In genomic region chr4:33052650-33053049, GRCm38 (mm10) we compare ENCODE assay signal across 15 mouse cellular contexts. TPM values are rescaled to one million over a fixed set of nuclear protein-coding genes. Genes with fewer than 3 reads are reported as not detected.
DNase-seq lines count a peak whose midpoint lies in the region; ATAC-seq lines count a peak whose summit lies in the region.
"Had no signal": no experiment of that assay in that cellular context is flagged by ENCODE, and none has a peak within 500 bp of the region (broad histone marks: within the 10 kb centered on the region; RNA-seq: fewer than 3 reads in every experiment).

No protein-coding gene starts in this region.

- no peak for ATAC-seq in CD4-positive, CD25-positive, alpha-beta regulatory T cell, adult 4 months
- 0 out of 2 replicates have a peak, but pooled peaks have one; percentile 21 for ATAC-seq in frontal cortex, adult (ENCODE audit: low TSS enrichment)
- ATAC-seq in megakaryocyte progenitor cell, adult 5-6 weeks (replicated peaks; ENCODE audit: poor library complexity), result no peak
- ATAC-seq: midbrain, embryonic 16.5 days had no signal

- DNase-seq in CD4-positive, CD25-positive, alpha-beta regulatory T cell, adult 2 months (ENCODE audit: low read depth, low spot score), result peak; percentile 39
- DNase-seq in frontal cortex, postnatal 10 days (ENCODE audit: low spot score in 2 of 2), result no peak
- peak; percentile 58 for DNase-seq in retina, postnatal 1 day
- no peak for DNase-seq in retina, embryonic 14.5 days (ENCODE audit: low spot score)
- DNase-seq in thymus, postnatal 36 days, result no peak
- DNase-seq: gastrocnemius, adult 2 months; kidney, adult 18-20 months; right cerebral cortex, postnatal 4 days; thymus, adult 2 months had no signal

RNA-seq across cellular contexts. Expression of gene Gabrr2, which starts 10.1 kb away (rescaled TPM):
- polyA plus RNA-seq in CD4-positive, CD25-positive, alpha-beta regulatory T cell, adult 4 months (2017; shearing (Covaris generic)), result 10 to 100 TPM; 24.2 to 27.1 TPM
- 0.17 and 0.20 TPM in 2 replicates for total RNA-seq in megakaryocyte progenitor cell, adult 5-6 weeks (2015)
- total RNA-seq in megakaryocyte progenitor cell, adult 5-6 weeks (2017), result not detected in 2 replicates
- total RNA-seq: adrenal gland, postnatal 4 days had no signal
- polyA plus RNA-seq: embryonic facial prominence, embryonic 11.5 days had no signal

RNA-seq across cellular contexts. Expression of gene Ube2j1, which starts 21.4 kb away (rescaled TPM):
- 10 to 100 TPM; 35.2 to 37.1 TPM for polyA plus RNA-seq in CD4-positive, CD25-positive, alpha-beta regulatory T cell, adult 4 months (2017; shearing (Covaris generic))
- 52.8 and 54.9 TPM in 2 replicates for total RNA-seq in megakaryocyte progenitor cell, adult 5-6 weeks (2015)
- total RNA-seq in megakaryocyte progenitor cell, adult 5-6 weeks (2017), result 48.5 and 48.9 TPM in 2 replicates

Comparison
In these comparisons a context has a peak if more than half of its experiments do, and no peak if none do; other contexts are left out.
1. DNase-seq: peak in CD4-positive, CD25-positive, alpha-beta regulatory T cell, adult 2 months (single experiment) and retina, postnatal 1 day (single experiment); none in frontal cortex, postnatal 10 days (0 of 2), retina, embryonic 14.5 days (single experiment) and thymus, postnatal 36 days (0 of 2).